Mouse (Mus musculus) spleen, adult 2 months (tissue): ENCODE results near the gene Gm49368.

Experiments used
- CTCF ChIP-seq: fragments of 200-500 bp; IDR thresholded peaks from 2 replicates; pipeline ENCODE4 v1.5.1; 2011; ENCODE audit warnings: mild to moderate bottlenecking, inconsistent platforms; ENCODE audit not compliant: insufficient read depth, insufficient read length, insufficient replicate concordance; ENCODE audit errors: extremely low read depth
- POLR2A ChIP-seq: fragments of 200-500 bp; IDR thresholded peaks from 2 replicates; pipeline ENCODE4 v1.6.1; 2011; ENCODE audit warnings: low read depth, low read length, inconsistent platforms

DNA sequence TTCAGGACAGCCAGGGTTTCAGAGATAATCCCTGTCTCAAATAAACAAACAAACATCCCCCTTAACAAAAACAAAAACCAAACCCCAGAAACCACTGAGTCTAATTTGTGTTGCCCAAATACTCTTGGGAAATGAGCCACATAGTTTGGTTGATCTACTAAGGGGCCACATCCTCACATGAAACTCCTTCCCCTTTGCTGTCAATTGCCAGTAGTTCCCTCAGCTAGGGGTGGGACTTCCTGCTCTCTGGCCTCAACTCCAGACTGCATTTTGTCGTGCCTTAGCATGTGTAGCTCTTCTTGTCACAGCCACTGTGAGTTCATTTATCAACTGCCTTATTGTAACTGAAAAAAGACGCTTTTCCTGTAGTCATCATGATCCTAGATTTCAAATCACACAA, 47.8 kb downstream of the Gm49368 start:
- TF ChIP-seq CTCF = no peak
- no peak for TF ChIP-seq POLR2A
